Mouse (Mus musculus): Measurements from ENCODE around the gene Gm36028. TPM values are rescaled to one million over a fixed set of nuclear protein-coding genes. Genes with fewer than 3 reads are reported as not detected.
A peak's percentile ranks its signal among the peaks of the same experiment; 100 is the strongest.

Gm36028 gene
- polyA plus RNA-seq (2014; fragmentation: Nextera tagmentation; extraction: Ambion mirVana): 1.00 and 1.0 TPM in 2 replicates

DNA sequence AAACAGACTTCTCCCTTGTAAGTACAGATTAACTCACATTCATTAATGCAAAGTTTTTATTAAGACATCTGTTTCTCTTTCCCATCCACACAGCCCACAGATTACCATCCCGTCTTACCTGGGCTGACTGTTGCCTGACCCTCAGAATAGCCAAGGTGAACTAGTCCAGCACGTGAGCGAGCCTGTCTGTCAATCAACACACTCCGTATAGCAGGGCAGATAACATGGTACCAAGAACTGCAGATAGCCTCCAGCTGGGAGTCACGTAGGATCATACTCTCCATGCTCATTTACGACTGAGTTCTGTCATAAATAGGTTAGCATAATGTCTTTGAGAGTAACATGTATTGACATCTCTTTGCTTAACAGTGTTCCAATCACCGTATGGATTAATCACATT, at the start of gene Gm36028:
TSS of gene Gm36028 (minus strand) at position 118 of the 400 bp plus-strand sequence.
- 44% methylated on average over 7 of the region's 7 CpGs for WGBS (ENCODE audit: insufficient replicate concordance)
- ATAC-seq (replicated peaks; ENCODE audit: insufficient number of reproducible peaks, low FRiP score, low TSS enrichment): no peak
- Histone ChIP-seq H3K9me3 (replicated peaks; ENCODE audit: control insufficient read depth, low read length) (no peaks in the 10 kb centered on the region), H3K36me3 (ENCODE audit: control insufficient read depth, insufficient read depth, low read length) (no peaks in the 10 kb centered on the region), H3K4me3 (ENCODE audit: low read depth, low read length) (no peak within 1 kb of the TSS), H3K27me3 (ENCODE audit: control insufficient read depth, insufficient read depth, low read length) (no peaks in the 10 kb centered on the region), H3K27ac (ENCODE audit: low read depth, low read length) (no peak within 1 kb of the TSS), H3K4me1 (ENCODE audit: control insufficient read depth, insufficient read depth, low read length) (peaks cover 6% of the 10 kb centered on the region; the same call in 1 of the 2 replicates), H3K9ac (ENCODE audit: low read depth, low read length) (no peak within 1 kb of the TSS), H3K4me2 (no peak within 1 kb of the TSS)

DNA sequence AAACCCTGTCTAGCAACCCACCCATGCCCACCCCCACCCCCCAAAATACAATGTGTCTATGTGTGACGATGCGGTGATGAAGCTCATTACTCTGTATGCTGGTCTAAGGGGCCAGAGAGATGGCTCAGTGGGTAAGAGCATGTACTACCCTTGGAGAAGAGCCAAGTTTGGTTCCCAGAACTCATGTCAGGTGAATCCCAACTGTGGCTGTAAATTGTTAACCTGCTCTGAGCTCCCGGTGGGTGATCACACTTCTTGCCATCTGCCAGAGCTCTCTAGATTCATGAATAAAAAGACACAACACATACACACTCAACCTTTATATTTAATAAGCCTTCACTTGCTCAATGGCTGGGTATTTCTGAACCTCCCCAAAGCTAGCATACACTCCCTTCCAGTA, 45.5 kb upstream of the Gm36028 start:
- 91% methylated on average over 3 of the region's 3 CpGs for WGBS (ENCODE audit: insufficient replicate concordance)
- ATAC-seq (replicated peaks; ENCODE audit: insufficient number of reproducible peaks, low FRiP score, low TSS enrichment): no peak
- Histone ChIP-seq H3K4me2 (no peak overlapping the region), H3K4me1 (ENCODE audit: control insufficient read depth, insufficient read depth, low read length) (no peaks in the 10 kb centered on the region), H3K9ac (ENCODE audit: low read depth, low read length) (no peak overlapping the region), H3K36me3 (ENCODE audit: control insufficient read depth, insufficient read depth, low read length) (no peaks in the 10 kb centered on the region), H3K9me3 (replicated peaks; ENCODE audit: control insufficient read depth, low read length) (no peaks in the 10 kb centered on the region), H3K4me3 (ENCODE audit: low read depth, low read length) (no peak overlapping the region), H3K27ac (ENCODE audit: low read depth, low read length) (no peak overlapping the region), H3K27me3 (ENCODE audit: control insufficient read depth, insufficient read depth, low read length) (no peaks in the 10 kb centered on the region)

DNA sequence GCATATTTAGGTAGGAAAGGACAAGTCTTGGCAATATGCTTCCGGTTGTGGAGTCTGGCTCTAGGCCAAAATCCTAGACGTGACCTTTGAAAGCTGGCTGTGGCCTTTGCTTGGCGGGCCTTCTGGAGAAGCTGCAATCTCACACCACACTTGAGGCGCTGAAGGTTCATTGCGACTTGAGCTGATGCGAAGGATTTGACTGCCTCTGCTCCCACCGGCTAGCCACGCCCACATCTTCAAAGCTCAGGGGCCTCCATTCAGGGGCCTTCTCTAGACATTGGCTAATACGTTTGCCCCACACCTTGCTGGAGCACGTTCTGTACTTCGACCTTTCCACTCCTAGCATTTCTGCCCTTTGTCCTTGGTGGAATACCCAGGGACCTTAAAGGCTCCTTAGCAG, 40.4 kb upstream of the Gm36028 start:
- ATAC-seq (replicated peaks; ENCODE audit: insufficient number of reproducible peaks, low FRiP score, low TSS enrichment): no peak
- WGBS (ENCODE audit: insufficient replicate concordance): 35% methylated on average over 11 of the region's 11 CpGs

DNA sequence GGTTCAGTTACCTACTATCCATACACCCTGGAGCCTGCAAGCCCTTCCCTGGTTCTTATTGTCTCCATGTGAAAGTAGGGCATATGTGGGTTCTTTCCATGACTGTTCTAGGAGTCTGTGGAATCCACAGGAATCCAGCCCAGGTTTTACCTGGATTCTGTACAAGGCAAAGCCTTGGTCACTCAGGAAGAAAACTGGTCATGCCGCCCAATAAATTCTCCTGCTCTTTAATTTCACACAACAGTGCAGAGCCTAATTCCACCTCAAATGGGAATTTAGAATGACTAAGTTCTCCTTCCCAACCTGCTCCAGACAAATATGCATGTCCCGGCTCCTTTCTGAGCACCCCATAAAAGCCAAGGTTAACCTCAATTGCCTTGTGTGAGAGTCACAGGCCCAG, 38.4 kb upstream of the Gm36028 start:
- peaks cover 7% of the 10 kb centered on the region for H3K4me1 ChIP-seq (ENCODE audit: control insufficient read depth, insufficient read depth, low read length)
- no peaks in the 10 kb centered on the region for H3K9me3 ChIP-seq (replicated peaks; ENCODE audit: control insufficient read depth, low read length)
- no peak overlapping the region for H3K9ac ChIP-seq (ENCODE audit: low read depth, low read length)
- H3K27me3 ChIP-seq (ENCODE audit: control insufficient read depth, insufficient read depth, low read length): no peaks in the 10 kb centered on the region
- H3K36me3 ChIP-seq (ENCODE audit: control insufficient read depth, insufficient read depth, low read length): no peaks in the 10 kb centered on the region
- ATAC-seq (replicated peaks; ENCODE audit: insufficient number of reproducible peaks, low FRiP score, low TSS enrichment): no peak
- H3K4me3 ChIP-seq (ENCODE audit: low read depth, low read length): no peak overlapping the region
- 47% methylated on average over 2 of the region's 2 CpGs for WGBS (ENCODE audit: insufficient replicate concordance)
- H3K27ac ChIP-seq (ENCODE audit: low read depth, low read length): no peak overlapping the region
- no peak overlapping the region for H3K4me2 ChIP-seq

More for the DNA sequence above, 40.4 kb upstream of the Gm36028 start:
- H3K4me3 ChIP-seq (ENCODE audit: low read depth, low read length): no peak overlapping the region
- H3K9me3 ChIP-seq (replicated peaks; ENCODE audit: control insufficient read depth, low read length): no peaks in the 10 kb centered on the region
- no peaks in the 10 kb centered on the region for H3K36me3 ChIP-seq (ENCODE audit: control insufficient read depth, insufficient read depth, low read length)
- no peaks in the 10 kb centered on the region for H3K27me3 ChIP-seq (ENCODE audit: control insufficient read depth, insufficient read depth, low read length)
- H3K4me2 ChIP-seq: no peak overlapping the region
- no peaks in the 10 kb centered on the region for H3K4me1 ChIP-seq (ENCODE audit: control insufficient read depth, insufficient read depth, low read length)
- no peak overlapping the region for H3K27ac ChIP-seq (ENCODE audit: low read depth, low read length)
- H3K9ac ChIP-seq (ENCODE audit: low read depth, low read length): no peak overlapping the region

DNA sequence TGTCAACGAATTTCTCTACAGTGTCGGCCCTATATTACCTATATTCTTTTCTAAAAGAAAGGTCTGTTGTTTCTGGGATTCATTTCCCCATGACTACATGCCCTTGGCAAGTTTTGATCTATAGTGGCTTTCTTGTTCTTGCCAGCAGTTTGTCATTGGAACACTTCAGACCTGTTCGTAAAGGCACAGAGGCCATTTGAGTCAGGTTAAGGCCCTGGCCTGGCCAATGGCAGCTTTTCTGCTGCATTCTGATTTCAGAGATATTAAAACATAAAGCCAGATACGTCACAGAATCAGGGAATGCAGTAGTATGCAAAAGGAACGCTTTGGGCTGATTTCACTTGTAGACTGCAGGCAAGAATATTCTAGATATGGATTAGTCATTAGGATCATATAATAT, 37.8 kb upstream of the Gm36028 start:
- H3K4me3 ChIP-seq (ENCODE audit: low read depth, low read length): no peak overlapping the region
- no peak overlapping the region for H3K9ac ChIP-seq (ENCODE audit: low read depth, low read length)
- H3K27ac ChIP-seq (ENCODE audit: low read depth, low read length): no peak overlapping the region
- H3K27me3 ChIP-seq (ENCODE audit: control insufficient read depth, insufficient read depth, low read length): no peaks in the 10 kb centered on the region
- 79% methylated on average over 5 of the region's 5 CpGs for WGBS (ENCODE audit: insufficient replicate concordance)
- no peaks in the 10 kb centered on the region for H3K36me3 ChIP-seq (ENCODE audit: control insufficient read depth, insufficient read depth, low read length)
- H3K4me2 ChIP-seq: no peak overlapping the region
- no peaks in the 10 kb centered on the region for H3K9me3 ChIP-seq (replicated peaks; ENCODE audit: control insufficient read depth, low read length)
- no peak for ATAC-seq (replicated peaks; ENCODE audit: insufficient number of reproducible peaks, low FRiP score, low TSS enrichment)
- H3K4me1 ChIP-seq (ENCODE audit: control insufficient read depth, insufficient read depth, low read length): peaks cover 10% of the 10 kb centered on the region

DNA sequence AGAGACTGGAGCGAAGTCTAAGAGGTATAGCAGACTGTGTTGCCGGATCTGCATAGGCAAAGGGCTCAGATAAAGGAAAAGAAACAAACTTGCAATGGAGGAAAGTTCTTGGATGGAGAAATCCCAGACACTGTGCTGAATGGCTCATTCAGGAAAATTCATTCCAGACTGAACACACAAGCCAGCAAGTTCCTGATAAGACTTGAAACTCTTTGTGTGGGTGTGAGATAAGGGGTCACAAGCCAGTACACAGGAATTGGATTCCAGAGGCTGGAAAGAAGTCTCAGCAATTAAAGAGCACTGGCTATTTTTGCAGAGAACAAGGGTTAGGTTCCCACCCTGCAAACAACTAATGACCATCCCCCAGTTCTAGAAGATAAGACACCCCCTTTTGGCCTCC, 33.0 kb upstream of the Gm36028 start:
- H3K36me3 ChIP-seq (ENCODE audit: control insufficient read depth, insufficient read depth, low read length): no peaks in the 10 kb centered on the region
- 21% methylated on average over 2 of the region's 2 CpGs for WGBS (ENCODE audit: insufficient replicate concordance)
- no peaks in the 10 kb centered on the region for H3K27me3 ChIP-seq (ENCODE audit: control insufficient read depth, insufficient read depth, low read length)
- no peaks in the 10 kb centered on the region for H3K9me3 ChIP-seq (replicated peaks; ENCODE audit: control insufficient read depth, low read length)
- peaks cover 20% of the 10 kb centered on the region for H3K4me1 ChIP-seq (ENCODE audit: control insufficient read depth, insufficient read depth, low read length)
- H3K27ac ChIP-seq (ENCODE audit: low read depth, low read length): peak overlapping the region; percentile 78
- ATAC-seq (replicated peaks; ENCODE audit: insufficient number of reproducible peaks, low FRiP score, low TSS enrichment): peak; percentile 74
- H3K4me2 ChIP-seq: no peak overlapping the region
- no peak overlapping the region for H3K9ac ChIP-seq (ENCODE audit: low read depth, low read length)
- H3K4me3 ChIP-seq (ENCODE audit: low read depth, low read length): no peak overlapping the region

DNA sequence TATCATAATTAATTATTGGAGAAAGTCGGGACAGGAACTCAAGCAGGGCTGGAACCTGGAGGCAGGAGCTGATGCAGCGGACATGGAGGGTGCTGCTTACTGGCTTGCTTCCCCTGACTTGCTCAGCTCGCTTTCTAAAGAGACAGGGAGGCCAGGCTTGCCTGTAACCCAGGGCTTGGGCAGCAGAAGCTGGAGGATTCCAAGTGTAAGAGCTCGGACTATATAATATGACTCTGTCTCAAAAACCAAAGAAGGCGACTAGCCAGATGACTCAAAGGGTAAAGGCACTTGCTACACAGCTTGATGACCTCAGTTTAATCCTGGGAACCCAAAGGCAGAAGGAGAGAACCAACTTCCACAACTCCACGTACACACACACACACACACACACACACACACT, 32.4 kb upstream of the Gm36028 start:
- H3K9me3 ChIP-seq (replicated peaks; ENCODE audit: control insufficient read depth, low read length): no peaks in the 10 kb centered on the region
- no peak overlapping the region for H3K4me2 ChIP-seq
- peaks cover 20% of the 10 kb centered on the region for H3K4me1 ChIP-seq (ENCODE audit: control insufficient read depth, insufficient read depth, low read length)
- no peaks in the 10 kb centered on the region for H3K36me3 ChIP-seq (ENCODE audit: control insufficient read depth, insufficient read depth, low read length)
- no peak for ATAC-seq (replicated peaks; ENCODE audit: insufficient number of reproducible peaks, low FRiP score, low TSS enrichment)
- WGBS (ENCODE audit: insufficient replicate concordance): 48% methylated on average over 6 of the region's 6 CpGs
- H3K9ac ChIP-seq (ENCODE audit: low read depth, low read length): no peak overlapping the region
- H3K4me3 ChIP-seq (ENCODE audit: low read depth, low read length): no peak overlapping the region
- H3K27ac ChIP-seq (ENCODE audit: low read depth, low read length): peak overlapping the region; percentile 78
- H3K27me3 ChIP-seq (ENCODE audit: control insufficient read depth, insufficient read depth, low read length): no peaks in the 10 kb centered on the region

DNA sequence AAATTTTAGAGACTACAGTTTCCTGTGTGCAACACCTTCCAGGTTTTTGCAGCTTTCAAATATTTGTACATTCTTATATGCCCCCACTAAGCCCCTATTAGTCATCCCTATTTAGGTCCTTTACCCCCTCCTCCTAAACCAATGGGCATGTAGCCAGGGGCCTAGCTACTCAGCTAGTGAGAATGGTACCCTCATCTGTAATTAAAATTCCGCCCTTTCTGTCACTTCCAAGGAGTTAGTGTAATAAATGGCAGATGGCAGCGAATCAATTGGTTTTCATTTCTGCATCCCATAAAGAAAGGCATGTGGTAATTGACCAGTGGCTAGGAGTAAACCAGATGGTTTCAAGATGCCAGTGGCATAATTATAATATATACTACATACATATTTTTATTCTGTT, 31.7 kb upstream of the Gm36028 start:
- Histone ChIP-seq H3K4me2 (no peak overlapping the region), H3K9me3 (replicated peaks; ENCODE audit: control insufficient read depth, low read length) (no peaks in the 10 kb centered on the region), H3K36me3 (ENCODE audit: control insufficient read depth, insufficient read depth, low read length) (no peaks in the 10 kb centered on the region), H3K27me3 (ENCODE audit: control insufficient read depth, insufficient read depth, low read length) (no peaks in the 10 kb centered on the region), H3K27ac (ENCODE audit: low read depth, low read length) (peak overlapping the region; percentile 78), H3K4me3 (ENCODE audit: low read depth, low read length) (no peak overlapping the region), H3K9ac (ENCODE audit: low read depth, low read length) (no peak overlapping the region), H3K4me1 (ENCODE audit: control insufficient read depth, insufficient read depth, low read length) (peaks cover 20% of the 10 kb centered on the region)
- WGBS (ENCODE audit: insufficient replicate concordance): 77% methylated on average over 2 of the region's 2 CpGs
- no peak for ATAC-seq (replicated peaks; ENCODE audit: insufficient number of reproducible peaks, low FRiP score, low TSS enrichment)

DNA sequence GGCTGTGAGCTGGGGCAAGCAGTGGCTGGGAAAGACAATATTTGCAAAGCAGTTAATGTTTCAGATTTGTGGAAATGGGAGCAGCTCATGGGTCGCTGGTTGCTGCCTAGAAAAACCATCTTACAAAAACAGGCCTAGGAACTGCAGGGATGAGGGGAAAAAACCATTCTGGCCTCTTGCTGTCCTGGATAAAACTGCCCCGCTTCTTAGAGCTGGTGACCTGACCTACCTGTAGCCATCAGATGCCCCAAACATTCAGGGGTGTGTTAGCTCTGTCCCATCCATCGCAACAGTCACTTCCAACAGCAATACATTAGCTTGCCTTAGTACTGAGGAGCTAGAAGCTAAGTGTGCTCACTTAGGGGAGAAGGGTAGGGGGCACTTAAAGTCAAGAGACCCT, 28.0 kb upstream of the Gm36028 start:
- Histone ChIP-seq H3K9me3 (replicated peaks; ENCODE audit: control insufficient read depth, low read length) (no peaks in the 10 kb centered on the region), H3K9ac (ENCODE audit: low read depth, low read length) (no peak overlapping the region), H3K27ac (ENCODE audit: low read depth, low read length) (no peak overlapping the region), H3K36me3 (ENCODE audit: control insufficient read depth, insufficient read depth, low read length) (no peaks in the 10 kb centered on the region; the same call in 1 of the 2 replicates), H3K4me1 (ENCODE audit: control insufficient read depth, insufficient read depth, low read length) (peaks cover 10% of the 10 kb centered on the region), H3K4me3 (ENCODE audit: low read depth, low read length) (no peak overlapping the region), H3K27me3 (ENCODE audit: control insufficient read depth, insufficient read depth, low read length) (no peaks in the 10 kb centered on the region), H3K4me2 (no peak overlapping the region)
- WGBS (ENCODE audit: insufficient replicate concordance): 90% methylated on average over 3 of the region's 3 CpGs
- ATAC-seq (replicated peaks; ENCODE audit: insufficient number of reproducible peaks, low FRiP score, low TSS enrichment): no peak
